Mouse (Mus musculus) heart, embryonic 12.5 days (tissue): ENCODE measurements at regions not wholly inside any gene's neighbourhood (a gene's known extent, or its start where the extent isn't known, plus 50 kb on each side); places are given as distances from the start of the nearest gene placed in this dataset.
A peak's percentile ranks its signal among the peaks of the same experiment; 100 is the strongest.

Experiments used
- ATAC-seq: fragments of 200-750 bp; cut with Nextera tagmentation; 2 replicates; pipeline ENCODE4 v1.8.0; 2017; ENCODE audit warnings: moderate TSS enrichment, moderate library complexity; ENCODE audit not compliant: insufficient number of reproducible peaks, low FRiP score
- H3K27ac ChIP-seq: fragments of 300-500 bp; sonication (generic); 2 replicates; pipeline ENCODE4 v1.5.1; 2016; ENCODE audit warnings: mild to moderate bottlenecking, moderate library complexity; ENCODE audit not compliant: poor library complexity, severe bottlenecking
- H3K27me3 ChIP-seq: fragments of 300-500 bp; sonication (generic); replicated peaks from 2 replicates; pipeline ENCODE4 v1.6.1; 2016; ENCODE audit warnings: mild to moderate bottlenecking, moderate library complexity
- H3K36me3 ChIP-seq: fragments of 300-500 bp; sonication (generic); 2 replicates; pipeline ENCODE4 v1.6.1; 2016; ENCODE audit warnings: mild to moderate bottlenecking, moderate library complexity
- H3K4me1 ChIP-seq: fragments of 300-500 bp; sonication (generic); replicated peaks from 2 replicates; pipeline ENCODE4 v1.6.1; 2016; ENCODE audit warnings: mild to moderate bottlenecking
- H3K4me2 ChIP-seq: fragments of 300-500 bp; sonication (generic); 2 replicates; pipeline ENCODE4 v1.6.1; 2016; ENCODE audit warnings: mild to moderate bottlenecking, moderate library complexity
- H3K4me3 ChIP-seq: fragments of 300-500 bp; sonication (generic); 2 replicates; pipeline ENCODE4 v1.5.1; 2016; ENCODE audit warnings: mild to moderate bottlenecking
- H3K9ac ChIP-seq: fragments of 300-500 bp; sonication (generic); 2 replicates; pipeline ENCODE4 v1.6.1; 2016; ENCODE audit warnings: mild to moderate bottlenecking, moderate library complexity
- H3K9me3 ChIP-seq: fragments of 300-500 bp; sonication (generic); replicated peaks from 2 replicates; pipeline ENCODE4 v1.6.1; 2016; ENCODE audit warnings: mild to moderate bottlenecking, moderate library complexity
- WGBS: fragments of 180-500 bp; shearing (Covaris S2); methylation state at CpG from one replicate; pipeline ENCODE4 v1.1.7; 2016; 5-methylcytosine and 5-hydroxymethylcytosine counted together

DNA sequence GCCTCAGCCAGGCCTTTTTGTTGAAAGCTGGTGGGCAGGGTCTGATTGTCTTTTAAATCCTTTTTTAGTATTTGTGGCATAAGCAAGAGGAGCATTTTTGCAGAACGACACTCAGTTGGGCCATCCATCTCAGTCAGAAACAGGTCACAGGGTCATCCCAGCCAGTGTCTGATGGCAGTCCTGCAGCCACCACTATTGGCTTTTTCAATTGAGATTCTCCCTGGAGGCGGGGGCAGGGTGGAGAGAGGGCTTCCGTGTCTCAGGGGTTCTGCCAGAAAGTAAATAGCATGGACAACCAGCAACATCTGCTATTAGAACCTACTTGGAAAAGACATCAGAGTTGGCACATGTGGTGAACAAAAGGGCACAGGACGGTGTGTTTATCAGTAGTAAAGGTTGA lies 293.8 kb upstream of the Npvf start:
- no peak for ATAC-seq
- Histone ChIP-seq H3K9me3 (no peaks in the 10 kb centered on the region), H3K9ac (no peak overlapping the region), H3K27ac (no peak overlapping the region), H3K4me2 (no peak overlapping the region), H3K27me3 (no peaks in the 10 kb centered on the region), H3K4me1 (no peaks in the 10 kb centered on the region), H3K4me3 (no peak overlapping the region), H3K36me3 (no peaks in the 10 kb centered on the region)
- 62% methylated on average over 4 of the region's 4 CpGs for WGBS

GRCm38 (mm10) chr6:50949361-50949760 lies 295.1 kb upstream of the Npvf start:
- no peak overlapping the region for H3K27ac ChIP-seq
- H3K4me3 ChIP-seq: no peak overlapping the region
- no peaks in the 10 kb centered on the region for H3K9me3 ChIP-seq
- no peak overlapping the region for H3K9ac ChIP-seq
- 87% methylated on average over 5 of the region's 5 CpGs for WGBS
- no peak overlapping the region for H3K4me2 ChIP-seq
- no peaks in the 10 kb centered on the region for H3K36me3 ChIP-seq
- no peaks in the 10 kb centered on the region for H3K27me3 ChIP-seq
- no peak for ATAC-seq
- H3K4me1 ChIP-seq: no peaks in the 10 kb centered on the region

DNA sequence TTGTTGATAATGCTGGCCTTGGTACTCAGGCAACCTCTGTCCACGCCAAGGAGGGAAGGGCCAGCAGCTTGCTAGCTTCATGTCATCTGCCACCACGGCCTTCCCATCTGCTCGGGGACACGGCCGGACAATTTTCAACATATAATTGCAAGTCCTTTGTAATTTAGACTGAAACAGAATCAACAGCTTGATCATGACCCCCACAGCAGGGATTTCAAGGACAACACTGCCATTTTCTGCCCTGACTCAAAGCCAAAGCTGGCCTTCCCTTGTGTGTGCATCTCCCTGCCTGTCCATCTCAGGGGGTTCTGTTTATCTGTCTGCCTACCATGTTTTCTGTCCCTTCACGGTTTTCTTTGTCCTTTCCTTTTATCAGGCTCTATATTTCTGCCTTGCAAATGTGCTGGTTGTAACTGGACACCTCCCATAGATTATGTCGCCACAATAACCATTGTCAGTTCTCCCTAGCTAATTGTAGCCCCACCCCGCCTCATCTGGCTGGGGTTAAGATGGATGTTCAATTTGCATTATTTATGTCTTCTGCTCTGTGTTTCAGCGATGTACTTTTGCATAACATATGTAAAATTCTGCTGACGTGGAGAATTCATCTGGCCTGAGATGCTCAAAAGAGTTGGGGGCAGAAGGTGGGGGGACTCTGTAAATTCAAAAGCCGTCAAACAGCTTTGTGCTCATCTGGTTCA lies 295.8 kb upstream of the Npvf start:
- Histone ChIP-seq H3K4me2 (no peak overlapping the region), H3K9me3 (no peaks in the 10 kb centered on the region), H3K4me3 (no peak overlapping the region), H3K36me3 (no peaks in the 10 kb centered on the region), H3K27me3 (no peaks in the 10 kb centered on the region), H3K9ac (no peak overlapping the region), H3K4me1 (no peaks in the 10 kb centered on the region), H3K27ac (no peak overlapping the region)
- 73% methylated on average over 11 of the region's 11 CpGs for WGBS
- no peak for ATAC-seq

GRCm38 (mm10) chr6:50957328-50957900 lies 303.2 kb upstream of the Npvf start:
- Histone ChIP-seq H3K4me2 (no peak overlapping the region), H3K9ac (no peak overlapping the region), H3K27me3 (no peaks in the 10 kb centered on the region), H3K36me3 (no peaks in the 10 kb centered on the region), H3K4me3 (no peak overlapping the region), H3K9me3 (no peaks in the 10 kb centered on the region), H3K27ac (no peak overlapping the region), H3K4me1 (peaks cover 6% of the 10 kb centered on the region; the same call in 1 of the 2 replicates)
- 82% methylated on average over 4 of the region's 4 CpGs for WGBS
- ATAC-seq: no peak

DNA sequence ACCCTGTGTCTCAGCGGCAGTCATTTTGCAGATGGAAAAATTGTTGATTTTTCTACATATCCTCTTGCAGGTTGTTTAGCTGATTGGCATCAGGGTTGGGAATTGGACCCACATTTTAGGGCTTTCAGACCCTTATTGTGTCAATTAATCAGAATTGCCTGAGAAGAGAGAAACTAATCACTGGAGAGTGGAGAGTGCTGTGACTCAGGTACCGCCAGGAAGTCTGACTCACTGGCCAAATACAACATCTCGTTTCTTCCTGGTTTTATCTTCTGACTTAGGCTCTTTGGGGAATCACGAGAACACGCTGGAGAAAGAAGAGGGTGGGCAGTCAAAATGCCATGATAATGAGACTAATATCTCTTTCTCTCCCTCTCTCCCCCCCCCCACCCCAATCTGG lies 306.1 kb upstream of the Npvf start:
- WGBS: 39% methylated on average over 5 of the region's 5 CpGs

GRCm38 (mm10) chr6:50961592-50961991 lies 307.4 kb upstream of the Npvf start:
- ATAC-seq: no peak
- no peak overlapping the region for H3K4me2 ChIP-seq
- H3K4me1 ChIP-seq: peaks cover 7% of the 10 kb centered on the region; the same call in 1 of the 2 replicates
- H3K4me3 ChIP-seq: no peak overlapping the region
- no peaks in the 10 kb centered on the region for H3K9me3 ChIP-seq
- no peaks in the 10 kb centered on the region for H3K36me3 ChIP-seq
- H3K27ac ChIP-seq: no peak overlapping the region
- WGBS: 64% methylated on average over 6 of the region's 6 CpGs
- no peak overlapping the region for H3K9ac ChIP-seq
- H3K27me3 ChIP-seq: no peaks in the 10 kb centered on the region

More for the DNA sequence above, 306.1 kb upstream of the Npvf start:
- ATAC-seq: no peak
- Histone ChIP-seq H3K4me2 (no peak overlapping the region), H3K27ac (no peak overlapping the region), H3K36me3 (no peaks in the 10 kb centered on the region), H3K9ac (no peak overlapping the region), H3K4me3 (no peak overlapping the region), H3K4me1 (peaks cover 7% of the 10 kb centered on the region; the same call in 1 of the 2 replicates), H3K9me3 (no peaks in the 10 kb centered on the region), H3K27me3 (no peaks in the 10 kb centered on the region)

- Histone ChIP-seq H3K4me3 (no peak overlapping the region), H3K4me1 (peaks cover 7% of the 10 kb centered on the region), H3K4me2 (no peak overlapping the region), H3K27me3 (no peaks in the 10 kb centered on the region), H3K36me3 (no peaks in the 10 kb centered on the region), H3K9me3 (no peaks in the 10 kb centered on the region), H3K27ac (no peak overlapping the region), H3K9ac (no peak overlapping the region)
- 83% methylated on average over 5 of the region's 5 CpGs for WGBS
- no peak for ATAC-seq
Measured at GRCm38 (mm10) chr6:50968546-50968945, 314.3 kb upstream of the Npvf start.

DNA sequence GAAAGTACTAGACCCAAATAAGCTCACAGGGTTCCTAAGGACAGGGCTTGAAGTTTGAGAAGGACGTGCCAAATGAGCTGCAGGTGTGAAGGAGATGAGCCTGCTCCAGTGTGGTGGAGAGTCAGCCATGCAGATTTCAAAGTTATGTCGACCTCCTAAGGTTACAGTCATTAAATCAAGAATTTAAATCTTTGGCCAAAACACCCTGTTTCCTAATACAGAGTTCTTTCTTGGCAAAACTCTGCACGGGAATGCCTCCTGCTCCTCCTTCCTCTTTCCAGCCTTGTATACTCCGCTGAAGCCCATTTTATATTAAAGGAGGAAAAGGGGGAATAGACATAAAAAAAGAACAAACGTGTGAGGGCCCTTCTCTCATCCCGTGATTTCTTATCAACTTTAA lies 315.1 kb upstream of the Npvf start:
- Histone ChIP-seq H3K9me3 (no peaks in the 10 kb centered on the region), H3K27me3 (no peaks in the 10 kb centered on the region), H3K4me3 (no peak overlapping the region), H3K4me2 (no peak overlapping the region), H3K36me3 (no peaks in the 10 kb centered on the region), H3K9ac (no peak overlapping the region), H3K4me1 (peaks cover 10% of the 10 kb centered on the region), H3K27ac (no peak overlapping the region)
- WGBS: 58% methylated on average over 6 of the region's 6 CpGs
- ATAC-seq: no peak

GRCm38 (mm10) chr6:50969997-50970396 lies 315.8 kb upstream of the Npvf start:
- H3K4me1 ChIP-seq: peaks cover 10% of the 10 kb centered on the region
- no peak overlapping the region for H3K9ac ChIP-seq
- no peaks in the 10 kb centered on the region for H3K27me3 ChIP-seq
- H3K4me3 ChIP-seq: no peak overlapping the region
- H3K27ac ChIP-seq: 0 out of 2 replicates have a peak overlapping the region, but pooled peaks have one; percentile 0
- H3K9me3 ChIP-seq: no peaks in the 10 kb centered on the region
- no peak for ATAC-seq
- 71% methylated on average over 7 of the region's 7 CpGs for WGBS
- H3K4me2 ChIP-seq: no peak overlapping the region
- H3K36me3 ChIP-seq: no peaks in the 10 kb centered on the region

GRCm38 (mm10) chr6:50970770-50971169 lies 316.5 kb upstream of the Npvf start:
- WGBS: 77% methylated on average over 8 of the region's 8 CpGs
- H3K9me3 ChIP-seq: no peaks in the 10 kb centered on the region
- no peak overlapping the region for H3K9ac ChIP-seq
- ATAC-seq: no peak
- no peaks in the 10 kb centered on the region for H3K36me3 ChIP-seq
- no peaks in the 10 kb centered on the region for H3K27me3 ChIP-seq
- H3K27ac ChIP-seq: no peak overlapping the region
- H3K4me3 ChIP-seq: no peak overlapping the region
- H3K4me2 ChIP-seq: no peak overlapping the region
- H3K4me1 ChIP-seq: peaks cover 10% of the 10 kb centered on the region

GRCm38 (mm10) chr6:50972268-50972667 lies 318.0 kb upstream of the Npvf start:
- no peaks in the 10 kb centered on the region for H3K27me3 ChIP-seq
- no peak overlapping the region for H3K4me2 ChIP-seq
- H3K9me3 ChIP-seq: no peaks in the 10 kb centered on the region
- peaks cover 14% of the 10 kb centered on the region for H3K4me1 ChIP-seq
- WGBS: 88% methylated on average over 4 of the region's 4 CpGs
- ATAC-seq: no peak
- H3K36me3 ChIP-seq: no peaks in the 10 kb centered on the region
- no peak overlapping the region for H3K27ac ChIP-seq
- no peak overlapping the region for H3K4me3 ChIP-seq
- H3K9ac ChIP-seq: no peak overlapping the region

GRCm38 (mm10) chr6:50973231-50973654 lies 319.0 kb upstream of the Npvf start:
- Histone ChIP-seq H3K4me3 (no peak overlapping the region), H3K27me3 (no peaks in the 10 kb centered on the region), H3K27ac (no peak overlapping the region), H3K9me3 (no peaks in the 10 kb centered on the region), H3K4me1 (peaks cover 20% of the 10 kb centered on the region), H3K9ac (no peak overlapping the region), H3K36me3 (no peaks in the 10 kb centered on the region), H3K4me2 (no peak overlapping the region)
- 61% methylated on average over 2 of the region's 2 CpGs for WGBS
- ATAC-seq: no peak
